Mouse (Mus musculus) stomach, postnatal 0 days (tissue): ENCODE measurements at regions not wholly inside any gene's neighbourhood (a gene's known extent, or its start where the extent isn't known, plus 50 kb on each side); places are given as distances from the start of the nearest gene placed in this dataset.

Experiments used
- CTCF ChIP-seq: IDR thresholded peaks from 2 replicates; pipeline ENCODE4 v1.5.1; 2016; ENCODE audit warnings: antibody characterized with exemption, low read depth, mild to moderate bottlenecking, moderate library complexity
- EP300 ChIP-seq: optimal IDR thresholded peaks from 2 replicates; pipeline ENCODE3; 2016; ENCODE audit warnings: antibody characterized with exemption

DNA sequence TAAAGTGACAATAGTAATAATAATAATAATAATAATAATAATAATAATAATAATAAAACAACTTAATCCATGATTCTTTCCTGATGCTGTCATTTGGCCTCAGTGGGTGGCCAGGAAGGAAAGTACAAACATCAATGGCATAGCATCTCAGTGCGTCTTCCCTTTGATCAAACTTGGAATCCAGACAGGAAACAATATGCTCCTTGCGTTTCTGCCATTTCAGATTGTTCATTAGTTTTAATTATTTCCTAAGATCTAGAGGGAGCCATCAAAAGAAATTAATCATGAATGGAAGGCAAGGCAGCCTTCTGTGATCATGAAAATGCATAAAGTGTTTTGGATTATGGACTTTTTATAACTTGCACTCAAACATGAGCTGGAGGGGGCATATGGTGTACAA lies 125.6 kb upstream of the Crbn start:
- TF ChIP-seq EP300, result no peak
- no peak for TF ChIP-seq CTCF
